ENCODE assay signal across 45 mouse cellular contexts in genomic region chr3:108999173-108999572, GRCm38 (mm10). TPM values are rescaled to one million over a fixed set of nuclear protein-coding genes. Genes with fewer than 3 reads are reported as not detected.
"Had no signal": no experiment of that assay in that cellular context is flagged by ENCODE, and none has a peak within 500 bp of the region (broad histone marks: within the 10 kb centered on the region; RNA-seq: fewer than 3 reads in every experiment).

No protein-coding gene starts in this region.

- H3K4me3 ChIP-seq: left cerebral cortex, adult 2 months; limb, embryonic 10.5 days; limb, embryonic 12.5 days; limb, embryonic 13.5 days; limb, embryonic 15.5 days; liver, embryonic 12.5 days; liver, embryonic 13.5 days; liver, embryonic 15.5 days; lung, embryonic 15.5 days; megakaryocyte, embryonic 14.5 days; midbrain, embryonic 10.5 days; midbrain, embryonic 12.5 days; midbrain, embryonic 13.5 days; midbrain, embryonic 15.5 days; myocyte; neural tube, embryonic 12.5 days had no signal

- H3K4me1 ChIP-seq: limb, embryonic 12.5 days; limb, embryonic 13.5 days; limb, embryonic 15.5 days; midbrain, embryonic 10.5 days; midbrain, embryonic 12.5 days; midbrain, embryonic 13.5 days; midbrain, embryonic 15.5 days; neural tube, embryonic 12.5 days had no signal

- H3K9ac ChIP-seq: limb, embryonic 12.5 days; limb, embryonic 13.5 days; limb, embryonic 15.5 days; liver, embryonic 12.5 days; liver, embryonic 13.5 days; liver, embryonic 14.5 days; liver, embryonic 15.5 days; liver, postnatal 0 days; lung, embryonic 14.5 days; lung, embryonic 15.5 days; midbrain, embryonic 12.5 days; midbrain, embryonic 13.5 days; midbrain, embryonic 15.5 days; neural tube, embryonic 12.5 days had no signal

- H3K27me3 ChIP-seq: limb, embryonic 12.5 days; limb, embryonic 13.5 days; limb, embryonic 15.5 days; liver, embryonic 12.5 days; liver, embryonic 13.5 days; liver, embryonic 15.5 days; lung, embryonic 15.5 days; megakaryocyte, embryonic 14.5 days; midbrain, embryonic 12.5 days; midbrain, embryonic 13.5 days; midbrain, embryonic 15.5 days; neural tube, embryonic 12.5 days had no signal

- H3K9me3 ChIP-seq: limb, embryonic 10.5 days; limb, embryonic 12.5 days; limb, embryonic 13.5 days; limb, embryonic 15.5 days; liver, embryonic 12.5 days; liver, embryonic 13.5 days; liver, embryonic 15.5 days; lung, embryonic 15.5 days; megakaryocyte, embryonic 14.5 days; midbrain, embryonic 10.5 days; midbrain, embryonic 12.5 days; midbrain, embryonic 13.5 days; midbrain, embryonic 15.5 days; neural tube, embryonic 12.5 days had no signal

- DNase-seq: left cerebral cortex, postnatal 4 days; liver, embryonic 13.5 days; liver, postnatal 0 days; lung, adult 18-20 months; lung, adult 2 months; lung, embryonic 14.5 days; lung, postnatal 10 days; lung, postnatal 14 days; lung, postnatal 36 days; lung, postnatal 4 days; midbrain, embryonic 14.5 days had no signal

- H3K27ac ChIP-seq: left cerebral cortex, adult 2 months; limb, embryonic 10.5 days; limb, embryonic 12.5 days; limb, embryonic 13.5 days; limb, embryonic 15.5 days; liver, embryonic 12.5 days; liver, embryonic 13.5 days; liver, embryonic 14.5 days; liver, embryonic 15.5 days; lung, embryonic 15.5 days; macrophage; midbrain, embryonic 10.5 days; midbrain, embryonic 12.5 days; midbrain, embryonic 13.5 days; midbrain, embryonic 15.5 days; neural tube, embryonic 12.5 days had no signal

- H3K4me2 ChIP-seq: limb, embryonic 12.5 days; limb, embryonic 13.5 days; limb, embryonic 15.5 days; liver, embryonic 12.5 days; liver, embryonic 13.5 days; liver, embryonic 15.5 days; lung, embryonic 14.5 days; lung, embryonic 15.5 days; midbrain, embryonic 11.5 days; midbrain, embryonic 12.5 days; midbrain, embryonic 13.5 days; midbrain, embryonic 15.5 days; neural tube, embryonic 12.5 days had no signal

- H3K36me3 ChIP-seq: liver, embryonic 13.5 days; liver, embryonic 15.5 days; midbrain, embryonic 15.5 days had no signal

- ATAC-seq: liver, embryonic 12.5 days; liver, postnatal 0 days; lung, postnatal 0 days; midbrain, embryonic 13.5 days; midbrain, embryonic 15.5 days; midbrain, embryonic 16.5 days had no signal

RNA-seq across cellular contexts. Expression of gene Gm9857, which starts 58.9 kb away (rescaled TPM):
- total RNA-seq: left cerebral cortex, adult 2 months; left cerebral cortex, adult 8-10 months; left cerebral cortex, postnatal 10 days; left cerebral cortex, postnatal 14 days; left cerebral cortex, postnatal 25 days; left cerebral cortex, postnatal 36 days; liver, adult 2 months; megakaryocyte progenitor cell, adult 5-6 weeks; megakaryocyte, adult 5-6 weeks; midbrain, postnatal 0 days; monocyte, adult 5-6 weeks had no signal
- polyA plus RNA-seq: limb, embryonic 10.5 days; limb, embryonic 11.5 days; limb, embryonic 12.5 days; limb, embryonic 15.5 days; liver, adult 2 months; liver, embryonic 12.5 days; liver, embryonic 13.5 days; liver, embryonic 14.5 days; liver, embryonic 15.5 days; liver, embryonic 16.5 days; liver, postnatal 0 days; lung, adult 2 months; lung, embryonic 14.5 days; lung, embryonic 15.5 days; lung, embryonic 16.5 days; lung, postnatal 0 days; macrophage; midbrain, embryonic 10.5 days; midbrain, embryonic 11.5 days; midbrain, embryonic 12.5 days; midbrain, embryonic 14.5 days; midbrain, embryonic 15.5 days; midbrain, embryonic 16.5 days; midbrain, postnatal 0 days; myocyte; neural tube, embryonic 11.5 days; neural tube, embryonic 12.5 days had no signal

RNA-seq across cellular contexts. Expression of gene Henmt1, which starts 59.5 kb away (rescaled TPM):
- total RNA-seq: liver, adult 2 months; megakaryocyte progenitor cell, adult 5-6 weeks; monocyte, adult 5-6 weeks had no signal
- polyA plus RNA-seq: liver, adult 2 months; liver, embryonic 15.5 days; liver, embryonic 16.5 days; liver, postnatal 0 days; macrophage; myocyte had no signal
